Mouse (Mus musculus) adrenal gland, adult 2 months (tissue): ENCODE data around the gene Gm20388. TPM values are rescaled to one million over a fixed set of nuclear protein-coding genes. Genes with fewer than 3 reads are reported as not detected.

Experiments used
- DNase-seq: peaks from one replicate; pipeline ENCODE4 v3.0.0; 2021
- polyA plus RNA-seq: library from polyadenylated mRNA; depleted of rRNA; stranded (reverse); fragments of >200 nt; gene quantifications from 2 replicates; pipeline ENCODE4 v1.2.3, GENCODE M21; 2012
- total RNA-seq, 2 experiments: library from RNA; stranded (reverse); gene quantifications; 2 replicates each; pipeline ENCODE4 v1.2.3; 2021

Gene Gm20388
- total and polyA plus RNA-seq, 3 experiments: 5.9 to 50.1 (median 9.9) TPM

GRCm38 (mm10) chr8:120045471-120045870, 134.8 kb downstream of the Gm20388 start:
- DNase-seq: no peak

DNA sequence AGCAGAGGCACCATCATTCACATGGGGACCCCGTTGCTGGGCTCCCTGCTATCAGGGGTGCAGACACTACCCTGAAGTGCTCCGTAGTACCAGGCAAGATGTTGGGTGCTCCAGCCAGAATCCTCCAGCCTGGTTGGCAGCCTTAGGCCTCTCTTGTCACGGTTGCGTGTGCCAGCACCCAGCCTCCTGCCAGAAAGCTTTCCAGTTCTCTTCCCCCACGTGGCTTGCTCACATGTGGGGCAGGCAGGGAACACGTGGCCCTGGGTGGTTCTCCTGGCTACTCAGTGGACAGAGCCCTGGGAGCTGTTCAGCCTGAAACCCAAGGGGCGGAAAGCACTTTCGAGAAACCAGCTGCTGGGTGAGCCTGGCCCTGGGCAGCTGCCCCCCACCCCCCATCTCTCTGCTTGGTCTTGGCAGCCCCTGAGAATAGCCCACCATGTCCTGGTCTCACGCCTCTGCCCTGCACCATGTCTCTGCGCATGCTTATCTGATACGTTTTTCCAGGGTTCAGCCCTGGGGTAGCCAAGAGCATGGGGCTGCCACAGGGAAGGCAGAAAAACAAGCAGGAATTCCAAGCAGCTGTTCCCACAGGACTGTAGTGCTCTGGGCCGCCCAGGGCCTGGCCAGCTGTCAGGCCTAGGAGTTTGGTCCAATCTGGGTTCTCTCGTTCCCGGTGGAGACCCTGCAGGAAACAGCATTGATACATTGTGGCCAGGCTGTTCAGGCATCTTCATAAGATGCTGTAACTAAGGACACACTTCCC, 135.8 kb downstream of the Gm20388 start:
- DNase-seq: peak; percentile 89

DNA sequence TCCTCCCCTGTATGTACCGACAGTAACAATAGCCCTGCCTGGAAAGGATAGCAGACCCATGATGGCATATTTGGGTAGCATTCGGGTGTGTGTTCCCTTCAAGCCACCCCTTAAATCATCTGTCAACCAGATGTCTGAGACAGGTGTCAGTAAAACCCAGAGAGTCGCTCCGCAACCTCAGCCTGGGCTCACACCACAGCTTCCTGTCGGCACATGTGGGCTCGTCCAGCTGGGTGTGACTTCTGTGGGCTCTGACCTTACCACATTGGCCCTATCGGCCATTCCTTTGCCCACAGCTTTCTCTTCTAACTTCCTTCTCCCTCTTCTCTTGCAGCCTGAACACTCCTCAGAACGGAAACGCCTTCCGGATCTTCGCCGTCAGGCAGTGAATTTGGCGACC, 139.3 kb downstream of the Gm20388 start:
- DNase-seq: no peak

- DNase-seq: no peak
Measured at GRCm38 (mm10) chr8:120050376-120050775, 139.7 kb downstream of the Gm20388 start.

- peak; percentile 69 for DNase-seq
Measured at GRCm38 (mm10) chr8:120051006-120051405, 140.4 kb downstream of the Gm20388 start.

DNA sequence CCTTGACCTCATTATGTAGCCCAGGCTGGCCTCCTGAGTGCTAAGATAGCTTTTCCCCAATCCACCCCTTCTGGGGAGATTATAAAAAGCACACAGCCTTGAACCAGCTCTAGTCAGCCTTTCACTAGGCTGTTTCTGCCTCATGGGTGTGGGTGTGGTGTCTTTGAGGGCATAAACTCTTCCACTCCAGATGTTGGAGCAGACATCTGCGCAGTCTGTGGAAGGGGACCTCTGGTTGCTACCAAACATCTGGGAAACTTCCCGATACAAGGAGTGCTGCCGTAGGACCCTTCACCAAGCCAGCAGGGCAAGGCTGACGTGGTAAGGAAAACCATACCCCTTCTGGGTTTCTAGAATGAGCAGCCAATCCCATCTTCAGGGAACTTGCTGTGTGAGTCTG, 141.3 kb downstream of the Gm20388 start:
- DNase-seq: no peak

GRCm38 (mm10) chr8:120052318-120052717, 141.7 kb downstream of the Gm20388 start:
- no peak for DNase-seq

GRCm38 (mm10) chr8:120054833-120055232, 144.2 kb downstream of the Gm20388 start:
- DNase-seq: no peak

- no peak for DNase-seq
Measured at GRCm38 (mm10) chr8:120057078-120057477, 146.4 kb downstream of the Gm20388 start.

DNA sequence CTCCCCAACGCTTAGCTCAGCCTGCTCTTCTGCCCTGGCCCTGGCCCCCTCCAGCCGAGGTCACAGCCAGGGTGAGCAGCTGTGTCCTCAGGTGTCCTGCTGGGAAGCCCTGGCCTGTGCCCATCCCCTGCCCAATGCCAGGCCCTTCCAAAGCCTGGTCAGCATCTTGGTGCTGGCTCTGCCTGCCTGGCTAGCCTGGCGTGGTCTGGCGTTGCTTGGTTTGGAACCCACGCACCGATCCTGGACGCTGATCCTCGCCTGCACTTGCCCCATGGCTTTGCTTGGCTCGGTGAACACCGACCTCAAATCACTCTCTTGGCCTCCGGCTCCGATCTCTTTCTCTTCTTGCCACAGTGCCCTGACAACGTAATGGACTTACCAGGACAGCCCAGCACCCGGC, 152.1 kb downstream of the Gm20388 start:
- no peak for DNase-seq

DNA sequence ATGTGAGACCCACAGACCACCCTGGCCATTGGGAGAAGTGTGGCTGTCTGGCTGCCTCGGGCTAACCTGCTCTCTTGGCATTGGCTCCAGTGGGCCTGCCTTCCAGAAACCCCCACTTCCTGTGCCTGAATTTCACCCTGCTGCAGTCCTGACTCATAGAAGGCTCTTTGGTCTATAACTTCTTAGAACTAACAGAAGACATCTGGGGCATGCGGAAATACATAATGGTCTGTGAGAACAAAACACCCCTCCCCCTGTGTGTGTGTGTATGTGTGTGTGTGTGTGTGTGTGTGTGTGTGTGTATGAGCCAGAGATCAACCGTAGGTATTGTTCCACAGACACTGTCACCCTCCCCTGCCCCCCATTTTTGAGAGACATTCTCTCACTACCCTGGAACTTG, 152.7 kb downstream of the Gm20388 start:
- no peak for DNase-seq

DNA sequence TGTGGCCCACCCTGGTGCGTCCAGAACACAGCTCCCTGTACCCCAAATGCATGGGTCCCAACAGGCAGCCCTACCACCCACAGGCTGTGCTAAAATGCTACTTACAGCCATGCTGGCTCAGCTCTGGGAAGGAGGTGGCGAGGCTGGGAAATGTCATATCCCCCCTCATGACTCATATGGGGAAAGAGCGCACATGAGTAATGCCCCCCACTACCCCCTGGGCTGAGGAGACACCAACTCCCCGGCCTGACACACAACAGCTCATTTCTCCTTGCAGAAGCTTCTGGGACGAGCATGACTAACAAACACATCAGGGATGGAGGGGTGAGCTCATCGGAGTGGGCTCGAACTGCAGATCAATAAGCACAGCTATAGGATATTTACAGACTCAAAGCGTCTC, 155.0 kb downstream of the Gm20388 start:
- DNase-seq: peak; percentile 46

DNA sequence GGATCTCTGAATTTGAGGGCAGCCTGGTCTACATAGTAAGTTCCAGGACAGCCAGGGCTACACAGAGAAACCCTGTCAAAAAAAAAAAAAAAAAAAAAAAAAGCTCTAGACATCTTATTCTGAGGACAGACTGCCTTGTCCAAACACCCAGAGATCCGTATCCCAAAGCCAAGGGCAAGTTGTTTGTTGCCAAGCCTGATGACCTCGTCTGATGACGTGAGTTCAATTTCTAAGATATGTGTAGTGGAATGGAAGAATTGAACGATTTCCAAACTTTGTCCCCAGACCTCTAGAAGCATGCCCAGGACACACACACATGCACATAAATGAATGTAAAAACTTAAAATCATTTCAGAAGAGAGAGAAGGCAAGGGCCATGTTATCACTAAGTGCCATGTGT, 155.6 kb downstream of the Gm20388 start:
- peak; percentile 63 for DNase-seq

GRCm38 (mm10) chr8:120067936-120068668, 157.5 kb downstream of the Gm20388 start:
- peak; percentile 55 for DNase-seq

DNA sequence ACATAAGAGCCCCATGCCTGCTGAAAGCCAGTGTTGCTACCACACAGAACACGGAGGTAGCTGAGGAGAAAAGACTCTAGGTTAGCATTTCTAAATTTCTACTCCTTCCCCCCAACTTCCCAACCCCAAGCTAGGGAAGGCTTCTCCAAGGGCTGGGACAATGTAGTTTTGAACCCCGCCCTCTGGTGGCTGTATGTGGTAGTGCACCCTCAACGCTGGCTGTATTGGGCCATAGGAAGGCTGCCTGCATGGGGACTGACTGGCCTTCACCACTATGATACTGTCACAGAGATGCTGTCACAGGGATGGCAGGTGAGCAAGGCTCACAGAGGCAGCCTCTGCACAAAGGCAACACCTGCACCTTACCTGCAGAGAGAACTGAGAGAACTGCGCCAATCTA, 161.0 kb downstream of the Gm20388 start:
- peak; percentile 85 for DNase-seq

DNA sequence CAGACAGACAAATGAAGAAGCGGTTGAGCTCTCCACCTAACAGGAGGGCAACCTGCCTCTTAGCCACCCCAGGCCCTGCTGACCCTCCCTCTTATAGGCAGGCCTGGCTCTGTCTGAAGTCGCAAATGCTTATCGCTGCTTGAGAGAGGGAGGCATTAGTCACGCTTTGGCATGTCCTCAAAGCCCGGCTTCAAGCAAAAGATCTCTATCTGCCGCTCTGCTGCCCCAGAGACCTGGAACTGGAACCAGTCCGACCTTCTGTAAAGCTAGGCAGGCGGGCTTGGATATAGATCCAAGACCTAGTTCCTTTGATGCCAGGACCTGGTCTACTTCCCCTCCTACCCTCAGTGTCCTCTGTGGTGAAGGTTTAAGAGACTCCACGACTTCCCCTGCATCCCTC, 161.6 kb downstream of the Gm20388 start:
- DNase-seq: peak; percentile 86

GRCm38 (mm10) chr8:120072827-120073226, 162.2 kb downstream of the Gm20388 start:
- peak; percentile 47 for DNase-seq

- no peak for DNase-seq
Measured at GRCm38 (mm10) chr8:120074516-120074915, 163.9 kb downstream of the Gm20388 start.

- DNase-seq: no peak
Measured at GRCm38 (mm10) chr8:120075347-120075746, 164.7 kb downstream of the Gm20388 start.

DNA sequence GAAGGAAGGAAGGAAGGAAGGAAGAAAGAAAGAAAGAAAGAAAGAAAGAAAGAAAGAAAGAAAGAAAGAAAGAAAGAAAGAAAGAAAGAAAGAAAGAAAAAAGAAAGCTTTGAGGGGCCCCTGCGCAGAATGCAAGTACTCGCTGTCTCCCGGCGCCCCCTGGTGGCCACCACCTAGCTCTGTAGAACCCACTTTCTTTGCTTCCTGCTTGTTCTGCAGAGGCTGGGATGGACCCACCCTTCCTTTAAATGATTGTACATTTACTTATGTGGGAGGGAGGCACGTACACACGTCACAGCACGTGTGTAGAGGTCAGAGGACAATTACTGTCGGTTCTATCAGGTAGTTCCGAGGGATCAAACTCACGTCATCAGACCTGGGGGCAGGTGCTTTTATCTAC, 167.4 kb downstream of the Gm20388 start:
- DNase-seq: peak; percentile 78

- DNase-seq: no peak
Measured at GRCm38 (mm10) chr8:120079361-120079760, 168.7 kb downstream of the Gm20388 start.

DNA sequence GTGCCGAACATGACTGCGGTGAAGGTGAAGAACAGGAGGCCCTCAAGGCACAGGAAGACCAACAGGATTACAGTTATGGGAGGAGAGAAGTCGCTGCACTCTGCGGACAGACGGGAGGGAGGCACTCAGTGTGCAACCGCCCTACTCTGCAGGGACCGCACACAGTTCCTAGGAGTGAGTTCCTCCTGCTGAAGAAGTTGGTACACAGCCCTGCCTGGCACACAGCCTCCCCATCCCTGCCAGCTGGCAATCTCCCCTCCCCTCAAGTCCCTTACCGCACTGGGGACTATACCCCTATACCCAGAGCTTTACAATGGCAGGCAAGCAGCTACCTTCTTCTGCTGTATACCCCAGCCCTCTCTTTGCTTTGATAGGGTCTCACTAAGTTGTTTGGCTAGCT, 172.6 kb downstream of the Gm20388 start:
- no peak for DNase-seq

- no peak for DNase-seq
Measured at GRCm38 (mm10) chr8:120084783-120085182, 174.1 kb downstream of the Gm20388 start.

- no peak for DNase-seq
Measured at GRCm38 (mm10) chr8:120089511-120089910, 178.9 kb downstream of the Gm20388 start.
